Mouse (Mus musculus) G1E (cell line): Measurements from ENCODE around the gene Gm13283.

ENCODE experiments used
- CTCF ChIP-seq: IDR thresholded peaks from 2 replicates; pipeline ENCODE4 v1.5.1; 2012; ENCODE audit warnings: low read depth, low read length, inconsistent platforms, mixed read lengths
- GATA1 ChIP-seq: IDR thresholded peaks from 2 replicates; pipeline ENCODE4 v1.6.1; 2012; ENCODE audit warnings: borderline replicate concordance, low read length, inconsistent platforms, mixed read lengths
- GATA2 ChIP-seq: IDR thresholded peaks from 2 replicates; pipeline ENCODE4 v1.6.1; 2012; ENCODE audit warnings: low read depth, low read length, inconsistent platforms, borderline replicate concordance
- POLR2AphosphoS5 ChIP-seq: IDR thresholded peaks from 2 replicates; pipeline ENCODE4 v1.6.1; 2012; ENCODE audit warnings: low read depth, low read length, inconsistent platforms; ENCODE audit not compliant: insufficient replicate concordance

DNA sequence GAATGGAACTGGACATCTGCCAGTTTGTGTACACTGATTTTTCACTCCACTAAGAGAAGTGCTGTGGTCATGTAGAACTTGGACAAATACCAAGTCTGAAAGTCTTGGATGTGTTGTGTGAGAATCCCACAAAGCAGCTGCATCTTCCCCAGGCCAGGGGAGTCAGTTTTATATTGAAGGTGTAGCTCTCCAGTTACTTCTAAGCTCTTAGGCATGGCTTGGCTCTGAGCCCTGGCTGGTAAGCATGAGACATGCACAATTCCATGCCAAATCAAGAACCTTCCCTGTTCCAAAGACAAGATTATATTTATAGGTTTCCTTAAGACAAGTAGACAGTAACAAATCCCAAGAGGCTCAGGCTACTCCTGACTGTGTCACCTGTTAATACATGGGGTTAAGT is 44.9 kb upstream of the Gm13283 start:
- TF ChIP-seq CTCF: no peak
- no peak for TF ChIP-seq GATA1
- no peak for TF ChIP-seq GATA2
- no peak for TF ChIP-seq POLR2AphosphoS5
